Mouse (Mus musculus) heart, embryonic 10.5 days (tissue): Measurements from ENCODE around the gene H2al1a. TPM values are rescaled to one million over a fixed set of nuclear protein-coding genes. Genes with fewer than 3 reads are reported as not detected.

Source experiments
- polyA plus RNA-seq: library from polyadenylated mRNA; unstranded; fragments of >200 nt; fragmentation: Nextera tagmentation; extraction: Ambion mirVana; gene quantifications from 2 replicates; pipeline ENCODE4 v1.2.1, GENCODE M21; 2016

H2al1a gene
- polyA plus RNA-seq, 1 experiment from 2014 or later: not detected

Other genes starting within 250 kb of the H2al1a start
- gene H2al1b, start 3.2 kb downstream of the H2al1a start, polyA plus RNA-seq: not detected in 2 replicates
- gene H2al1c, start 6.4 kb downstream of the H2al1a start, polyA plus RNA-seq: not detected in 2 replicates
- gene H2al1d, start 9.6 kb downstream of the H2al1a start, polyA plus RNA-seq: not detected in 2 replicates
- gene H2al1e, start 12.7 kb downstream of the H2al1a start, polyA plus RNA-seq: not detected in 2 replicates
- gene H2al1f, start 15.9 kb downstream of the H2al1a start, polyA plus RNA-seq: not detected in 2 replicates
- not detected in 2 replicates for gene H2al1g, start 19.0 kb downstream of the H2al1a start, polyA plus RNA-seq
- not detected in 2 replicates for gene H2al1h, start 22.2 kb downstream of the H2al1a start, polyA plus RNA-seq
- not detected in 2 replicates for gene H2al1i, start 25.4 kb downstream of the H2al1a start, polyA plus RNA-seq
- gene H2al1j, start 28.6 kb downstream of the H2al1a start, polyA plus RNA-seq: not detected in 2 replicates